Mouse (Mus musculus) heart, postnatal 25 days (tissue): ENCODE measurements around the gene Gm20388. TPM values are rescaled to one million over a fixed set of nuclear protein-coding genes. Genes with fewer than 3 reads are reported as not detected.
"Not testable (repeated sequence)": the region's sequence is repeated elsewhere in the genome, so short reads cannot be mapped to it uniquely, and the experiment has no call there.

Source experiments
- DNase-seq: peaks from one replicate; pipeline ENCODE4 v3.0.0; 2022; ENCODE audit warnings: low spot score
- intact Hi-C: fragments of 180-260 bp; cut with DNase I; formaldehyde crosslinking; loops from one replicate; pipeline ENCODE4 v1.15.1; 2025
- total RNA-seq, 2 experiments: library from RNA; stranded (reverse); gene quantifications; 2 replicates each; pipeline ENCODE4 v1.2.3; 2021

The Gm20388 gene
- total RNA-seq, 2 experiments from 2014 or later = 2.7 TPM; not detected in 1

DNA sequence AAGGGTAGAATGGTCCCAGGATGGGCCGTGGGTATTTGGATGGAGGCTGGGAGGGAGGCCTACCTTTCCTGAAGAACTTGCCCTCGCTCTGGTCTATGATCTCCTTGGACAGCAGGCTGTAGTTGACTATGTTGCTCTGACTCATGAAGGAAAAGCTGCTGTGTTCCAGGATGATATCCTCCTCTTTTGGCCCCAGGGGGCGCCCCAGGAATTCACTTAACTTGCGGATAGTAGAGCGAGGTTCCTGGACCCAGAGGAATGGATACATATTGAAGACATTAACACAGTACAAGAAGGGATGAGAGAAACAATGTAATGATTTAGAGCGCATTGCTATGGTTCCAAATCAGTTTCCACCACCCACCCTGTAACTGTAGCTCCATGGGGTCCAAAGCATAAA, 3234.6 kb downstream of the Gm20388 start:
- DNase-seq = no peak
- intact Hi-C loops = loop anchor here (5.0 kb wide), 1 partner anchor 42 kb away; the partner anchor contains the start of gene Dpep1

DNA sequence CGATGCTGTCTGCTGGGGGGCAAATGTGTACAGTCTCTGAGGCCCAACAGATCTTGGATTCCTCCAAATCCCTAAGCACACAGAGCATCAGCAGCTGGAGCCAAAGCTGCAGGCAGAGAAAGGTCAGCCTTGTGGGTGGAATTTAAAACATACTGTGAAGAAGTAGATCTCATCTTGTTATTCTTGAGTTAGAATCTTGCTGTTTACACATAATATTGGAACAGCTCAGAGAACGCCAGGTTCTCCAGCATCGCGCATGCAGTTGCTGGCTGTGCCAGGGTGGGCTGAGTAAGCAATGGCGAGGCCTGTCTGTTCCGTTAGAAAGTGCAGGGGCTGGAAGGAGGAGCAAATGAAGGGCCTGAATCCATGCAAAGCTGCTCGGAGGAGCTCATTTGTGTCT, 3235.7 kb downstream of the Gm20388 start:
- intact Hi-C loops = loop anchor here (5.0 kb wide), 1 partner anchor 41 kb away; the partner anchor contains the start of gene Dpep1
- peak; percentile 45 for DNase-seq

DNA sequence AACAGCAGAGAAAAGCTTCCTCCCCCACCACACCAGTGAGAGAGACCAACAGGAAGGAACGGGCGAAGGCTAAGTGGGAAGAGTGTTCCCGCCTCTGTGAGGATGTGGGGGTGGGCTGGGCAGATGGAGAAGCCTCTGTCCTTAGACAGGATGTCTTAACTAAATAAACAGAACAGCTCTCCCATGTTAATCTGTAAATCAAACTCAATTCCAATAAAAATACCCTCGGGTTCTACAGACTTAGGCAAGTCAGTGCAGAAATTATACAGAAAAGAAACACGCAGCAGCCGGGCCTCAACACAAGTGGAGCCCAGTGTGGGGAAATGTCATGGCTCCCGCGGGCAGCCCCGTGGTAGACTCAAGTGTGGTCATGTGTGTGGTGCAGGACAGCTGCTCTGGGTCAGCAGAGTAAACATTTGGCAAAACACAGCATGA, 3240.1 kb downstream of the Gm20388 start:
- intact Hi-C loops = no loop called here
- DNase-seq = no peak

DNA sequence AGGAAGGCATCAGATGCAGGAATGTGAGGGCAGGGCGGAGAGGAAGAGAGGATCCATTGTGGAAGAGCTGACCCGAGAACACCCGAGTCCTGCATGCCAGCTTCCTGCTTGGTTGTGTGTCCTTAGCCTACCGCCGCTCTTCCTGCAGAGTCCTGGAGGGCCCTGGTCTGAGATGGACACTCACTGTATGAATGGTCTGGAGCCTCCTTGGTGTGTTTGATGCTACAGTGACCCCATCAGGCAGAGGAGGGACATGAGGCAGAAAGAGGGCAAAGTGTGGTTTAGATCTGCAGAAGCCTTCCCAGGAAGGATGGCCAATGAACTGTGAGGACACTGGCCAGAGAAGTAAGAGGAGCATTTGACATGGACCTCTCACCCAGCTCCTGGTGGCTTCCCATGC, 3244.5 kb downstream of the Gm20388 start:
- intact Hi-C loops = no loop called here
- no peak for DNase-seq

DNA sequence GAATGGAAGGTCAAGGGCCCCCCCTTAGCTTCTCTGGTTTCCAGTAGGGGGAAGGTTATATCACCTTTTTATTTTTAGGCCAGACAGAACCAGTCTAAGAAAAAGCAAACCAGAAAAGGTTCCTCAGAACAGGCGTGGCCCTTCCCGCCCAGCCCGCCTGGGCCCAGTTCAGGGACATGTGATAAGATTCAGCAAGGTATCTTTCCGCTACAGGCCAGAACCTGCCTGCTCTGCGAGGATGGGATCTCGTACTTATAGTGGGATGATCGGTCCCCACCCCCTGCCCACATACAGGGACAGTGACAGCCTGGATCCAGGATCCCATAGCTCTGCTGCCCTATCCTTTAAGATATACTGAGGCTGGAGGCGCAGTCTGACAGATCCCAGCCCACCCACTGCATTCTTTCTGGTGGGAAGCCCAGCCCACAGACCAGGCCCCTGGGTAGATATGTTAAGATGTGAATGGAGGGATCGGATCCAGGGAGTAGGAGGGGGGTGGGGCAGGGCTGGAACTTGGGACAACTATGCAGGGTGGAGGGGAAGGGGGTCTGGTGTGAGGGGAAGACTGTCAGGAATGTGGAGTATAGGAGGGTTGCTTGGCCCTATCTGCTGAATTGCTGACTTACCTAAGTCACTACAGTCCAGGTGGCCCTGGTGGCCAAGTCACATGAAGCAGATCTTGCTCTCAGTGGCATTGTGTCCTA, 3245.6 kb downstream of the Gm20388 start:
- intact Hi-C loops = no loop called here

DNA sequence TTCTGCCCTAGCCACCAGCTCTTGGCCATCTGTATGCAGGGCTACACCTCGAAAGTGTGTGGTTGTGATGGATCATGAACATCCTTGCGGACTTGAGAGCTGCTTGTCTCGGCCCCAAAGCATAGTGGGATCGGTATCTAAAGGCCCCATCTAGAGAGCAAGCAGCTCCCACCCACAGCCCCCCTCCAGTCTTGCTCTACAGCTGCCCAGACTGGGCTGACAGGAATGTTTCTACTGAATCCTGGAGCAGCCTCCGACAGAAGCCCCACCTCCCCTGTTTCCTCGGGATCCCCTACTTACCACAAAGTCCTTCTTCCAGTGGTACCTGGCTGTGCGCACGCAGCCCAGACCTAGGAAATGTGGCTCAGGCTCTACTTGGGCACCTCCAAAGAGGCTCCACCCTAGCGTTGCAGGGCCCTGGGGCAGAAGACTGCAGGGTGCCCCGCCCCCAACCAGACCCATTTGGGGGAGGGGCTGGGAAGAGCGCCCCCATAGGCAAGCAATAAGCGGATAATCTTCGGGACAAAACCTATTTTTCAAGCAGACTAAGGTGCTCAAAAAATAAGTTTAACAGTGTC, 3247.3 kb downstream of the Gm20388 start, which contains the start of gene Sult5a1:
Gene Sult5a1, minus strand, starts transcription at position 428 of the 578 bp plus-strand sequence.
- intact Hi-C loops = no loop called here
- DNase-seq = no peak

More for the DNA sequence above, 3245.6 kb downstream of the Gm20388 start:
- DNase-seq = no peak

DNA sequence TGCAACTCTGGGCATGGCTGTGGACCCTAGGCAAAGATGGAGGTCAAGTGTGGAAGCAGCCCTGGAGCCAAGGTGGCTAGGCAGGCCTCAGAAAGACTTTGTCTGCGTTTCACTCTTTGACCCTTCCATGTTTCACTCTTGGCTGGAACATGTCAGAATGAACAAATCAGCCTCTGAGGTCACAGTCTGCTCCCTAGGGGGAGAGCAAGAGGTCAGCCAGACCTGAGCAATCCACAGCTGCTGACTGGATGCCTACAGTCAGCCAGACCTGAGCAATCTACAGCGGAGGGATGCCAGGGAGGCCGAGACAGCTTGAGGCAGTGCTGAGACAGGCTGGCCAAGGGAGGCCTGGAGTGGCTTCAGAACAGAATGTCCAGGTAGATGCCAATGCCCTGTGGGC, 3270.8 kb downstream of the Gm20388 start:
- DNase-seq = peak; percentile 58
- intact Hi-C loops = no loop called here

DNA sequence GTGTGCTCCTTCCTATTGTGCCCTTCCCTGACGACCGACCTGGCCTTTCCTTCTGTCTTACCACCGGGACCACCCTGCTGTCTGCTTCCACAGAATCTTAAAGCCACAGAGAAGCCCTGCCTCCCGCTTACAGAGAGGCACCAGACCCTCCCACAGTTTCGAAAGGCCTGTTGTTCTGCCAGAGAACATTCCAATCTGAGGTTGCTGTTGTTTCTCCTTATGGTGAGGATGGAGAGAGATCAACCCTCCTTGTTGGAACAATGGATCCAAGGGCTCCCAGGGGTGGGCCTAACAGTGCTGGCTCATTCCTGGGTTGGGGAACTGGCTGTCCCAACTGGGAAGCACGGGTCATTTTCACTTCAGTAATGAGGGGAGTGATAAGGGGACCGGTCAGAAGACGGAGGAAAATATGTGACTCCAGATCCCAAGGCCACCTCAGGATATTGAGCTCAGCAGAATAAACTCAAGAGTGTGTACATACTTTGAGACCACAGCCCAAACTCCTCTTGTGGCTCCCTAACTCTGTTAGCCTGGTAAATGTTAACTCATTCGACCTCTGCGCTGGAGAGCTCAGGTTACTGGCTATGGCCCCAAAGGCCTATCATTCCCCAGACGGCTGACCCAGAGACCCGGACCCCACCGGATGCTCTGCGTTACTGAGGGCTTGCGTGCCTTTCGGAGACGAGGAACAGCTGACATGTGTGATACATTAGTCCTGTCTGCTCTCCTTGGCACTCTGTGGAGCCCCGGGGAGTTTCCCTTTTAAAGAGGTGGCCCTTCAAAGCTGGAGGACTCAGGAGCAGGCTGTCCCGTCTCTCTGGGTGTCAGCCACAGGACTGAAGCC, 3275.1 kb downstream of the Gm20388 start, which contains the start of gene Dpep1:
Gene Dpep1, plus strand, starts transcription at position 677 of the 844 bp plus-strand sequence.
- intact Hi-C loops = loop anchor here (5.0 kb wide), 2 partner anchors 38 to 78 kb away; no protein-coding TSS in a partner anchor
- DNase-seq = peak; percentile 73

DNA sequence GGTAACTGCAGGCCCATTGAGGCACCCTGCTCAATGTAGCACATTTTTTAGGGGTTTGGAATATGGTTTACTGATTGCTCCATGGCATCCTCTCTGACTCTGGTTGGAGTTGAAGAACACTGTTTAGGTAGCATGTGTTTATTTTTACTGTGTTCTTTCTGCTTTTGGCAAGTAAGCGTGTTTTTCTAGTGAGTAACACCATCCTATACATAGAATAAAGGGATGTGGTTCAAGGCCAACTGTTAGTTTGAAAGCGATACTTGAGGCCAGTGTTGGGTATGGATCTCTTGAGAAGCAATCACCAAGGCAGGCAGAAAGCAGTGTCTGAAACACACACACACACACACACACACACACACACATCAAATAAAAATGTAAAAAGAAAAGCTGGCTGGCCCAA, 3277.4 kb downstream of the Gm20388 start:
- intact Hi-C loops = loop anchor here (5.0 kb wide), 2 partner anchors 41 to 81 kb away; no protein-coding TSS in a partner anchor
- no peak for DNase-seq

DNA sequence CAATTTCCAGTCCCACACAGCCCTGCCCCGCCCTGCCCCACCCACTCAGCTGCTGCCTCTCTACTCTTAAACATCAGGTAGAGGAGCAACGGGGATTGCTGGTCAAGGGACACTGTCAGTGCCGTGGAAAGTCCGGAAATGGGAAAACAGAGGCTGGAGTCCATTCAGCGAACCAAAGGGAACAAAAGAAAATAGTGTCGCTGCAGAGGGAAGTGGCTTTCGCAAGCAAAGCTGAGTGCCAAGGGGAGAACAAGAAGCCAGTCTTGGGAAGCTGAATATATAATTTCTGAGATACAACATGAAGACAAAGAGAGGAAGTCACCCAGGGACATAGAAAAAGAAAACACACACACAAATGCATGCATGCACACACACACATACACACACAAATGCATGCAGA, 3278.2 kb downstream of the Gm20388 start:
- no peak for DNase-seq
- intact Hi-C loops = loop anchor here (5.0 kb wide), 2 partner anchors 42 to 82 kb away; no protein-coding TSS in a partner anchor

DNA sequence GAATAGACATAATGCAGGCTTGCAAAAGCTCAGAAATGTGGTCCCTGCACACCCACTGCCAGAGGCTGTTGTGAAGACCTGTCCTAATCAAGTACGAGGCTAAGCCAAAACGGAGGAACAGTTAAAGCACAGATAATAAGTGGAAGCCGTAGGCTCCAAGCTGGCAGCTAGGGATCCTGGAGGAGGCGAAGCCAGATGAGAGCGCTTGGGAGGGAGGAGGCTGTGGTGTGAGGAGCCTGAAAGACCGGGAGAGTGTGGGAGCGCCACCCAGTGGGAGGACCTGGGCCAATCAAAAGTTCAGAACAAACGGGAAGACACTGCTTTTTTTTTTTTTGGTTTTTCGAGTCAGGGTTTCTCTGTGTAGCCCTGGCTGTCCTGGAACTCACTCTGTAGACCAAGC, 3280.0 kb downstream of the Gm20388 start:
- peak; percentile 61 for DNase-seq
- intact Hi-C loops = no loop called here

DNA sequence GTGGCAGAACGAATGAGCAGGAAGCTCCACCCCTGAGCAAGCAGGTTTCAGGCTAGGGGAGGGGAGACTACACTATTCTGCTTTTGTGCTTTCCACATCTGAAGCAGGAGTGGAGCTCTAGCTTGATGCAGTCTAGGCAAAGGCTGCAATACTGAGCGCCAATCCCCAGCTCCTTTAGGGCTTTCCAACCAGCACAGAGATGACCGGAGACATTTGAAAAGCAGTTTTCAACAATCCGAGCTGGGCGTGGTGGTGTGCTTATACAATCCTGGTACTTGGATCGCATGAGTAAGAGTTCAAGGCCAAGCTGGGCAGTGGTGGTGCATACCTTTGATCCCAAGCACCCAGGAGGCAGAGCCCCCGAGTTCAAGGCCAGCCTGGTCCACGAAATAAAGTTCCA, 3281.3 kb downstream of the Gm20388 start:
- intact Hi-C loops = no loop called here

DNA sequence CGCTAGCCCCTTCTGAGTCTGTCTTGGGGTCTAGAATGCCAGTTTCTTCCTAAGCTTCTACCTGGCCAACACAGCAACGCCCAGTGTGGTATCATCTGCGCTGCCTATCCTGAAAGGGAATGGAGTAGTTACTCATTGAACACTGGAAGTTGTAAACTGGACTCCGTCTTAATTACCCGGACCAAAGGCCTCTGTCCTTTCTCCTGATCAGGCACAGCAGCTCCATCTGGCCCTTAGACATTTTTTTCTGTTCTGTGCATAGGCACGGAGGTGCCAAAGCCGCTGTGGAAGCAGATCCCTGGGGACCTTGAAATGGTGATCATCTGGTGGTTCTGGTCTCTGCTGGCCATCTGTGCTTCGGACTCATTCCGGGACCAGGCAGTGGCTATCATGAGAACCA, 3283.1 kb downstream of the Gm20388 start:
- DNase-seq = no peak
- intact Hi-C loops = no loop called here

More for the DNA sequence above, 3281.3 kb downstream of the Gm20388 start:
- no peak for DNase-seq

DNA sequence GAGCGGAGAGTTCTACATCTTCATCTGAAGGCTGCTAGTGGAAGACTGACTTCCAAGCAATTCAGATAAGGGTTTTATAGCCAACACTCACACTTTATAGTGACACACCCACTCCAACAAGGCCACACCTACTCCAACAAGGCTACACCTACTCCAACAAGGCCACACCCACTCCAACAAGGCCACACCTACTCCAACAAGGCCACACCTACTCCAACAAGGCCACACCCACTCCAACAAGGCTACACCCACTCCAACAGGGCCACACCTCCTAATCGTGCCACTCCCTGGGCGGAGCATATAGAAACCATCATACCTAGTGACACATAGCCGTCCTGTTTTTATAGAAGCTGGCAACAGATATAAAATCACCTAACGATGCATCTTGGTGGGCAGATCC, 3286.4 kb downstream of the Gm20388 start:
- intact Hi-C loops = not testable (repeated sequence)

DNA sequence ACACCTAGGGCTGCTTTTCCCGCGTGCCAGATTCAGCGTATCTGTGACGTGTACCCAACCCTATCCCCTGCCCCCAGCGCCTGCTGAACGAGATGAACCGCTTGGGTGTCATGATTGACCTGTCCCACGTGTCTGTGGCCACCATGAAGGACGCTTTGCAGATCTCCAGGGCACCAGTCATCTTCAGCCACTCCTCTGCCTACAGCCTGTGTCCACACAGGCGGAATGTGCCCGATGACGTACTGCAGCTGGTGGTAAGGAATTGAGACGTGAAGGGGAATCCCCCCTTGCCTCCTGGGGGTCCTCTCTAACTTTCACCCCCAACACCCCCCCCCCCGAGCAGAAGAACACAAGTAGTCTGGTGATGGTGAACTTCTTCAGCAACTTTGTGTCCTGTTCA, 3289.2 kb downstream of the Gm20388 start:
- intact Hi-C loops = loop anchor here (10.0 kb wide), 2 partner anchors 295 to 365 kb away; no protein-coding TSS in a partner anchor
- no peak for DNase-seq

More for the DNA sequence above, 3286.4 kb downstream of the Gm20388 start:
- not testable (repeated sequence) for DNase-seq

DNA sequence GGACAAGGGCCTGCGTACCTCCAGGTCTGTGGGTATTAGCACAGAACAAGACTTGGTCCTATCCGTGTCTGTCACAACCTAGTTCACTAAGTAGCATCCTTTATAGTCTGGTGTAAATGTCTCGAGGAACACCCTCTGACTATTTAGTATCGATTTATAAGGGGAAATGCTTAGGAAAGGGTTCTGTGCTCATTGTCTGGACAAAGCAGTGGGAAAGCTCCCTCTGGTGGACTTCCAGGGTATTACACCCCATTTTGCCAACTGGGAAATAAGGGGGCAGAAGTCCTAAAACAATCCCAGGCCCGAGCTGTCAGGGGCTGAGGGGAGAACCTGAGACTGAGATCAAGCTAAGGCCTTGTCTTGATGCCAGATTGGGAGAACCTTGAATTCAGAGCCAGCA, 3291.6 kb downstream of the Gm20388 start:
- intact Hi-C loops = loop anchor here (1.0 to 10.0 kb wide), 3 partner anchors 96 to 367 kb away; no protein-coding TSS in a partner anchor
- peak; percentile 22 for DNase-seq

DNA sequence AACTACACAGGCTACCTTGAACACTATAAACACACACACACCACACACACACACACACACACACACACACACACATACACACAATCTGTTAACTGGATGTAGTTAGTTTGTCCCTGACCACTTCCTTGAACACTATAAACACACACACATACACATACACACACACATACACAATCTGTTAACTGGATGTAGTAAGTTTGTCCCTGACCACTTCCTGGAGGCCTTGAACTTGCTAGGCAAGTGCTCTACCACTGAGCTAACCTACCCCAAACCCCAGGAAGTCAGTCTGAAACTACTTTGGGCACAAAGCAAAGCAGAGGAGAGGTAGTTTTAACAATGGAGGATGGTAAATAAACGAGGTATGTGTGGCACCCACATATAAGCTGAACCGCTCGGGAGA, 3292.9 kb downstream of the Gm20388 start:
- intact Hi-C loops = loop anchor here (10.0 kb wide), 2 partner anchors 299 to 369 kb away; no protein-coding TSS in a partner anchor

DNA sequence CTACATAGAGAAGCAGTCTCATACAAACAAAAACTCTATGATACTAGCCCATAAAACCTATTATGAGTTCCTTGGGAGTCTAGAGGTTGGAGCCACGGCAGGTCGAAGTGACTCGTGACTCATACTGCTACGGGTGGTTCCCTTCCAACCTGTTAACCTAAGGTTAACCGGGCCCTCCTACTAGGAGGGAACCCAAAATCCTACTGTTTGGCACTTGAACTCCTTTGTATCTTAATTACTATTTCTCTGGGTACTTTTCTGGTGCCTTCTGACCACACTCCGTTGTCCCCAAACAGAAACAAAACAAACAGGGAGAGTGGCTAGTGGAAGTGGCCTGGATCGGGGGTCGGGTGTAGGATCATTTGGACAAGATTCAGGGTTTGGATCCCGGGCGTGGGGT, 3301.2 kb downstream of the Gm20388 start:
- intact Hi-C loops = loop anchor here (5.0 kb wide), 1 partner anchor 40 kb away; the partner anchor contains the start of genes Vps9d1 and Zfp276
- no peak for DNase-seq

More for the DNA sequence above, 3292.9 kb downstream of the Gm20388 start:
- no peak for DNase-seq

DNA sequence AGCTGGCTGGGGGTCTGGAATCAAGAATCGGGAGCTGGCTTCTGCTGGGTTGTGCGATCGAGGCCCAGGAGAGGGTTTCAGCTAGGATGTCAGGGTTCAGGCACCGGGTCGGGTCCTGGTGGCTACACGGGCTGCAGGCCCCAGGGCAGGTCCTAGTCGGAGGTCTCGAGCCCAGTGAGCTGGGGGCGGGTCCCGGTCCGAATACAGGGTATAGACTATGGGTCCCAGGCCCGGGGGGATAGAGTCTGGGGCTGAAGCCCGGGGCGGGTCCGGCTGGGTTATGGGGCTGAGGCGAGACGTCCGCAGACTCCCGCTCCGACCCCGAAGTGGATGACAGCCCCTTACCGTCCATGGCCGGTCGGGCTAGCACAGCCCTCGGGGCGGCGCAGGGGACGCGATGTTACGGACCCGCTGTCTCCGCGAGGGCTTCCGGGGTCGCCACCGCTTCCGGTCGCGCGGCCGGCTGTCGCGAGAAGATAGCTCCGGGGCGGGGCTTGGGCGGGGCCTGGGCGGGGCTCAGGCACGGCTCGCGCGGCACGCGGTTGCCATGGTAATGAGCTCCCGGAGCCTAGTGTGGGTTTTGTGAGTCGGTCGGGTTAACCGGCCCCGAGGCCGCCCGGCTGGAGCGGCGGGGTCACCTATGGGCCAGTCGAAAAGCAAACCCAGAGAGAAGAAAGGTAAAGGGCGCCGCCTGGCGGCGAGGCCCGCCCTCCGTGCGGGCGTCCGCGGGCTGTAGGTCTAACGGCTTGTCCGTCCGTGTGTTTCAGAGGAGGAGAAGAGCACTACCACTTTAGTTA, 3301.9 kb downstream of the Gm20388 start, which contains the start of the genes Chmp1a and Spata33:
Gene Chmp1a, minus strand, starts transcription at position 443 of the 797 bp plus-strand sequence.
Gene Spata33, plus strand, starts transcription at position 512 of the 797 bp plus-strand sequence.
- intact Hi-C loops = loop anchor here (5.0 kb wide), 1 partner anchor 40 kb away; the partner anchor contains the start of genes Vps9d1 and Zfp276
- peak; percentile 73 for DNase-seq
